Mouse (Mus musculus) neural tube, embryonic 14.5 days (tissue): ENCODE measurements around the gene Zfp691. TPM values are rescaled to one million over a fixed set of nuclear protein-coding genes. Genes with fewer than 3 reads are reported as not detected.
A peak's percentile ranks its signal among the peaks of the same experiment; 100 is the strongest.

Experiments
- ATAC-seq: fragments of 200-750 bp; cut with Nextera tagmentation; 2 replicates; pipeline ENCODE4 v1.8.0; 2017; ENCODE audit warnings: low read depth, mild to moderate bottlenecking, moderate TSS enrichment, moderate library complexity
- H3K27ac ChIP-seq: fragments of 300-500 bp; sonication (generic); 2 replicates; pipeline ENCODE4 v1.5.1; 2014; ENCODE audit warnings: low read depth, mild to moderate bottlenecking, control low read depth, low read length, moderate library complexity, mixed read lengths
- H3K27me3 ChIP-seq: fragments of 300-500 bp; sonication (generic); 2 replicates; pipeline ENCODE4 v1.6.1; 2014; ENCODE audit warnings: low read length; ENCODE audit not compliant: control insufficient read depth, insufficient read depth
- H3K36me3 ChIP-seq: fragments of 300-500 bp; sonication (generic); 2 replicates; pipeline ENCODE4 v1.6.1; 2014; ENCODE audit warnings: low read length, mixed read lengths; ENCODE audit not compliant: control insufficient read depth, insufficient read depth
- H3K4me1 ChIP-seq: fragments of 300-500 bp; sonication (generic); 2 replicates; pipeline ENCODE4 v1.6.1; 2014; ENCODE audit warnings: low read length; ENCODE audit not compliant: control insufficient read depth, insufficient read depth
- H3K4me2 ChIP-seq: fragments of 300-500 bp; sonication (generic); 2 replicates; pipeline ENCODE4 v1.6.1; 2014; ENCODE audit warnings: mild to moderate bottlenecking, low read depth, low read length, control low read depth
- H3K4me3 ChIP-seq: fragments of 300-500 bp; sonication (generic); 2 replicates; pipeline ENCODE4 v1.5.1; 2014; ENCODE audit warnings: low read depth, low read length, control low read depth, mixed read lengths
- H3K9ac ChIP-seq: fragments of 300-500 bp; sonication (generic); replicated peaks from 2 replicates; pipeline ENCODE4 v1.6.1; 2014; ENCODE audit warnings: low read depth, mild to moderate bottlenecking, control low read depth, low read length, mixed read lengths
- H3K9me3 ChIP-seq: fragments of 300-500 bp; sonication (generic); 2 replicates; pipeline ENCODE4 v1.6.1; 2016; ENCODE audit warnings: low read length; ENCODE audit not compliant: control insufficient read depth
- WGBS: fragments of 180-500 bp; shearing (Covaris S2); extraction: QIAGEN DNeasy Blood & Tissue Kit; methylation state at CpG from one replicate; pipeline ENCODE4 v1.1.7; 2014; 5-methylcytosine and 5-hydroxymethylcytosine counted together
- polyA plus RNA-seq: library from polyadenylated mRNA; unstranded; fragments of >200 nt; fragmentation: Nextera tagmentation; extraction: Ambion mirVana; gene quantifications from 2 replicates; pipeline ENCODE4 v1.2.1, GENCODE M21; 2014

Zfp691 gene
- polyA plus RNA-seq, result 6.1 TPM in 2 replicates

GRCm38 (mm10) chr4:119173851-119174453, at the start of gene Zfp691:
Zfp691 (minus strand) TSS chr4:119174195.
- Histone ChIP-seq H3K4me1 (peaks cover 11% of the 10 kb centered on the region), H3K36me3 (peaks cover 5% of the 10 kb centered on the region), H3K4me3 (peak within 1 kb of the TSS; percentile 45), H3K9me3 (no peaks in the 10 kb centered on the region), H3K9ac (peak within 1 kb of the TSS; percentile 67), H3K27ac (peak within 1 kb of the TSS; percentile 52; the same call in 1 of the 2 replicates), H3K27me3 (no peaks in the 10 kb centered on the region), H3K4me2 (peak within 1 kb of the TSS; percentile 89)
- peak; percentile 100 for ATAC-seq
- under 1% methylated on average over 38 of the region's 40 CpGs for WGBS

DNA sequence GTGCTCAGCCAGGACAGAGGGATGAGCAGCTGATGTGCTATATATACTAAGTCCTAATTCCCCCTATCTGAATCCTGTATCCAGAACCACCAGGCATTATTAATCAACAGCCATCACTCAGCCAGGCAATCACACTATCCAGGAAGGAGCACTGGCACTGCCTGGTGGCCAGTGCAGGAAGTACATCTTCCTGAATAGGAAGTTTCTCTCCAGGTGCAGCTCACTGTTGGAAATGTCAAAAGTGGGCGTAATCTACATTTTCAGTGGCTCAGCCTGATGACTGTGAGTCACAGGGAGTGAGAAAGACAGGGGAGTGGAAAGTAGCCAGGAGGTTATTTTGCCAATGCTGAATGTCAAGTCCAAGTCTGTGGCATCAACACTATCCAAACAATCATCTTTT, 49.7 kb upstream of the Zfp691 start:
- H3K4me3 ChIP-seq, result no peak overlapping the region
- WGBS, result 95% methylated on average over 1 of the region's 1 CpGs
- no peak overlapping the region for H3K27ac ChIP-seq
- H3K9me3 ChIP-seq, result no peaks in the 10 kb centered on the region
- H3K36me3 ChIP-seq, result peaks cover 25% of the 10 kb centered on the region
- ATAC-seq, result no peak
- H3K9ac ChIP-seq, result no peak overlapping the region
- H3K4me1 ChIP-seq, result no peaks in the 10 kb centered on the region
- H3K4me2 ChIP-seq, result no peak overlapping the region
- no peaks in the 10 kb centered on the region for H3K27me3 ChIP-seq

DNA sequence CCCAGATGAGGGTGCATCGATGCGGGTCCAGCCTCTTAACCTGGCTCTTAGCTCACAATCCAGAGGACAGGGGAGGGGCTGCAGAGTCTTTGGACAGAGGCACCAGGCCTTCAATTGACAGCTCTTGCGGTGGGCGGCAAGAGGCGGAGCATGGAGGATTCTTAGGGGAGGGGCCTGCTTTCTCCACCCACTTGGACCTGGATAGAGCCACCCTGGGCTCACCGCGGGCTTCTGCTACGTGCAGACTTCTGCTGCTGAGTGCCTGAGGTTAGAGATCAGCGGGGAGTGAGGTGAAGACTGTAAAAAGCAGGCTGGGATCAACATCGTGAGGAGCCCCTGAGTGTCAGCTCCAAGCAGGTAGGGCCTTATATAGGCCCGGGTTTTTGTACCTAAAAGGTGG, 44.2 kb upstream of the Zfp691 start, which contains the start of gene Tmem269:
Gene Tmem269 (minus strand): TSS at position 49 of the 400 bp plus-strand sequence.
- Histone ChIP-seq H3K27me3 (no peaks in the 10 kb centered on the region), H3K4me1 (no peaks in the 10 kb centered on the region), H3K27ac (no peak within 1 kb of the TSS), H3K4me3 (no peak within 1 kb of the TSS), H3K9me3 (no peaks in the 10 kb centered on the region), H3K9ac (no peak within 1 kb of the TSS), H3K4me2 (no peak within 1 kb of the TSS), H3K36me3 (no peaks in the 10 kb centered on the region)
- WGBS, result 19% methylated on average over 11 of the region's 11 CpGs
- 0 out of 2 replicates have a peak, but pooled peaks have one; percentile 19 for ATAC-seq

DNA sequence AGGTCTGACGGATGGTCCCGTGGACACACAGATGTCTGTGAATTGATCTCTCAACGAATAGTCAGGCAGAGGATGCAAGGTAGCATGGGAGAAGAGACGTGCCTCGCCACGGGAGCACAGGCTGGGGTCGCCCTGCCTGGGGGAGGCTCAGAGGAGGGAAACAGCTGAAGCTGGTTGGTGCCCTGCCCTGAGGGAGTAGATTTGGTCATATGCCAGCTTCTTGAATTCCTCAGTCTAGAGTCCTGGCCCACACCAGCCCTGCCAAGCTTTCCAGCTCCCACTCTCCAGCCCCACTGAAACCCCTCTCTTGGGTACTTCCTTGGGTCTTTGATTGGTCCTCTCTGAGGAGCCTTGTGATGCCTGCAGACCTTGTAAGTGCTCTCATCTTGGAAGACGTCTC, 42.7 kb upstream of the Zfp691 start:
- H3K4me2 ChIP-seq, result no peak overlapping the region
- peak; percentile 26; the same call in 1 of the 2 replicates for ATAC-seq
- no peaks in the 10 kb centered on the region for H3K9me3 ChIP-seq
- 74% methylated on average over 8 of the region's 8 CpGs for WGBS
- H3K36me3 ChIP-seq, result no peaks in the 10 kb centered on the region
- H3K9ac ChIP-seq, result no peak overlapping the region
- no peak overlapping the region for H3K27ac ChIP-seq
- H3K27me3 ChIP-seq, result no peaks in the 10 kb centered on the region
- no peaks in the 10 kb centered on the region for H3K4me1 ChIP-seq
- H3K4me3 ChIP-seq, result no peak overlapping the region

DNA sequence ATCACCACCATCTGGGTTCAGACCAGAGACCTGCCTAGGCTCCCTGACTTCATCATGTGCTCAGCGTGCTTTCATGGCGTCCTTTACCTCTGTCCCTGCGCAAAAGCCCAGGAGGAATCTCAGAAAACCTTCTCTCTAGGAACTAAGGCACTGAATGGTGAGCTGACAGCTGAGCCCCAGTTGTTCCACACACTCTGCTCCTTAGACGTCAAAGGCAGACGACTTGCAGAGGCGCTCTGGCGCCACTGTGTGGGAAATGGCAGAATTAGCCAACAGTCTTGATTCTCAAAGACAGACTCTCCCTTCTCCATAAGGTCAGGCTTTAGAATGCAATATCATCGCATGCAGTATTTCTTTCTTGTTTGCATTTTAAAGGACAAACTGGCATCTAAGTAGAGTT, 30.7 kb upstream of the Zfp691 start:
- H3K9ac ChIP-seq, result no peak overlapping the region
- WGBS, result 13% methylated on average over 8 of the region's 8 CpGs
- H3K36me3 ChIP-seq, result peaks cover 5% of the 10 kb centered on the region; the same call in 1 of the 2 replicates
- H3K27me3 ChIP-seq, result no peaks in the 10 kb centered on the region
- no peaks in the 10 kb centered on the region for H3K9me3 ChIP-seq
- no peak overlapping the region for H3K4me2 ChIP-seq
- no peaks in the 10 kb centered on the region for H3K4me1 ChIP-seq
- no peak overlapping the region for H3K4me3 ChIP-seq
- H3K27ac ChIP-seq, result no peak overlapping the region
- ATAC-seq, result peak; percentile 70; the same call in 1 of the 2 replicates

DNA sequence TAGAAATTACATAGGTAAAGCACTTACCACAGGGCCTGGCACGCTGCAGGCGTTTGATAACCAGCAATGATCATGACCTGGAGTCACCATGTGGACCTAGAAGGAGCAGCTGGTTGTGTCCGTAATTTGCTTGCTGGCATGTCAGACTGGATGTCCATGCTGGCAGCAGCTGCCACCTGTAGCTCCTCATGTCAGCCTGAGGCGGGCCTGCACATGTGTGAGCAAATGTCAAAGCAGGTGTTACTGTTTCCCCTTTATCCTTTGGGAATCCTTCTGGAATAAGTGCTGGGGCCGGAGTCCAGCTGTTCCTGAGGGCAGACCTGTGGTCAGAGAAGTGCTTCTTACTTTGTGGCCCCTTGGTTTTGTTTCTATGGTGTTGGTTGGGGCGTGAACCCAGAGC, 24.1 kb upstream of the Zfp691 start:
- H3K4me3 ChIP-seq, result no peak overlapping the region
- 90% methylated on average over 6 of the region's 6 CpGs for WGBS

DNA sequence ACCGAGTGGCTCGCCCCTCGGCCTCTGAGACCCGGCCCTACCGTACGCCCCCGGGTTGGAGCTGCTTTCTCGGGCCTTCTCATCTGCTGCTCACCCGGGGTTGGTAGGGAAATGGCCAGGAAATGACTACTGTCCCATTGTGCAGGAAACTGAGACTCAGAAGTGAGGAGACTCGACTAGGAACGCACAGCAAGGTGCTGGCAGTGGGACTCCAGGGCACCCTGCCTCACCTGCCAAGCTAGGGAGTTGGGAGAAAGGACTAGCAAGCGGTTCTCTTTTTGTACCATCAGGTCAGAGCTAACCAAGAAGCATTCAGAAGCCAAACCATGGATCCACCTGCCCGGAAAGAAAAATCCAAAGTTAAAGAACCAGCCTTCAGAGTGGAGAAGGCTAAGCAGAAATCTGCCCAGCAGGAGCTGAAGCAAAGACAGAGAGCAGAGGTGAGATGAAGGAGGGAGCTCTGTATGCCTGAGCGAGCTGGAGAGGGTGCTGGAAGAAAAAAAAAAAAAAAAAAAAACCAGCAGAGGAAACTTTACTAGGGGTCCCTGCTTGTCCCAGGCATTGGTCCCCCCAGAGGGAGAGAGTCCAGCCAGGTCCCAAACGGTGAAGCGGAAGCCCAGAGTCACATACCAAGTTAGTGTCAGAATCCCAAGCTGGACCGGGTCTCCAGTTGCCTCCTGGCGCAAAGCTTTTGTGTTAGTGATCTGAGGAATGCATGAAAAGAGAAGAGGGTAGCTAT, 21.8 kb upstream of the Zfp691 start:
- no peaks in the 10 kb centered on the region for H3K9me3 ChIP-seq
- ATAC-seq, result peak; percentile 25
- H3K4me1 ChIP-seq, result peaks cover 13% of the 10 kb centered on the region; the same call in 1 of the 2 replicates
- H3K4me3 ChIP-seq, result peak overlapping the region; percentile 76
- H3K36me3 ChIP-seq, result peaks cover under 1% of the 10 kb centered on the region; the same call in 1 of the 2 replicates
- H3K9ac ChIP-seq, result peak overlapping the region; percentile 81
- no peaks in the 10 kb centered on the region for H3K27me3 ChIP-seq
- peak overlapping the region; percentile 81 for H3K27ac ChIP-seq
- H3K4me2 ChIP-seq, result peak overlapping the region; percentile 83
- 8% methylated on average over 18 of the region's 18 CpGs for WGBS

More for the DNA sequence above, 24.1 kb upstream of the Zfp691 start:
- Histone ChIP-seq H3K9ac (no peak overlapping the region), H3K4me1 (peaks cover 13% of the 10 kb centered on the region; the same call in 1 of the 2 replicates), H3K4me2 (no peak overlapping the region), H3K27me3 (no peaks in the 10 kb centered on the region), H3K9me3 (no peaks in the 10 kb centered on the region), H3K36me3 (peaks cover 5% of the 10 kb centered on the region; the same call in 1 of the 2 replicates), H3K27ac (no peak overlapping the region)
- no peak for ATAC-seq

DNA sequence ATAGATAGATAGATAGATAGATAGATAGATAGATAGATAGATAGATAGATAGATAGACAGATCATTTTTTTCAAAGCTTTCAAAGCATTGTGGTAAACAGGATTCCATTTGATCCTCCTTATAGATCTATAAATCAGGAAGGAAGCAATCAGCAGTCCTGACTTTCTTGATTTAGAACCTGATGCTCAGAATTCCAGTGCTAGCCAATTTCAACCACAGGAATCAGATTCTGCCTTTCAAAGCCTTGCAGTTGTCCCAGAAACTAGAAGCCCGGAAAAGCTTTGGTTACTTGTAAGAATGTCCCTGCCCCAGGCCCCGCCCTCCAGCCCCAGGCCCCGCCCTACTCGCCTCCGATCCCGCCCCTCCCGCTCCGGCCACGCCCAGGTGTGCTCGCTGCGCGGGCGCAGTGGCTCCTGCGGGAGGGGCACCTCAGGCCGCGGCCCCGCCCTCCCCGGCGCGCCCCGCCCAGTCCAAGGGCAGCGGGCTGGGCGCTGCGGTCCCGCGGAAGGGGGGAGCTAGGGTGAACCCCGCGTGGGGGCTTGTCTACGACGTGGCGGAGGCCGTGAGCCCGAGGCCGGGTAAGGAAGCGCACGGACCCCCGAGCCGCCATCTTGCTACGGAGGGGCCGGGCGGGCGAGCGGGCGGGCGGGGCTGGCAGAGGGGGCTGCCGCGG, 21.1 kb upstream of the Zfp691 start, which contains the start of gene Svbp:
Gene Svbp (plus strand): TSS at position 398 of the 673 bp plus-strand sequence.
- H3K27ac ChIP-seq, result peak within 1 kb of the TSS; percentile 81
- peak within 1 kb of the TSS; percentile 81 for H3K9ac ChIP-seq
- peak within 1 kb of the TSS; percentile 76 for H3K4me3 ChIP-seq
- ATAC-seq, result peak; percentile 90
- H3K36me3 ChIP-seq, result no peaks in the 10 kb centered on the region
- 0% methylated on average over 22 of the region's 47 CpGs for WGBS
- H3K9me3 ChIP-seq, result no peaks in the 10 kb centered on the region
- H3K4me1 ChIP-seq, result peaks cover 13% of the 10 kb centered on the region; the same call in 1 of the 2 replicates
- H3K27me3 ChIP-seq, result no peaks in the 10 kb centered on the region
- peak within 1 kb of the TSS; percentile 83 for H3K4me2 ChIP-seq
